Mouse (Mus musculus): ENCODE measurements around the gene Gpr176. TPM values are rescaled to one million over a fixed set of nuclear protein-coding genes. Genes with fewer than 3 reads are reported as not detected.

Gene Gpr176
- polyA plus RNA-seq, 1 experiment from 2014 or later, result 3.6 TPM

- no peak for ATAC-seq (ENCODE audit: low read depth)
- H3K9ac ChIP-seq, result no peak overlapping the region
- H3K4me3 ChIP-seq, result no peak overlapping the region
- H3K4me1 ChIP-seq (replicated peaks), result peaks cover 4% of the 10 kb centered on the region
- H3K27me3 ChIP-seq, result no peaks in the 10 kb centered on the region
- 92% methylated on average over 5 of the region's 5 CpGs for WGBS
- no peaks in the 10 kb centered on the region for H3K9me3 ChIP-seq
- H3K36me3 ChIP-seq, result no peaks in the 10 kb centered on the region; the same call in 1 of the 2 replicates
- no peak overlapping the region for H3K4me2 ChIP-seq
- no peak overlapping the region for H3K27ac ChIP-seq (replicated peaks)
Measured at GRCm38 (mm10) chr2:118399751-118400150, 26.5 kb upstream of the Gpr176 start.

DNA sequence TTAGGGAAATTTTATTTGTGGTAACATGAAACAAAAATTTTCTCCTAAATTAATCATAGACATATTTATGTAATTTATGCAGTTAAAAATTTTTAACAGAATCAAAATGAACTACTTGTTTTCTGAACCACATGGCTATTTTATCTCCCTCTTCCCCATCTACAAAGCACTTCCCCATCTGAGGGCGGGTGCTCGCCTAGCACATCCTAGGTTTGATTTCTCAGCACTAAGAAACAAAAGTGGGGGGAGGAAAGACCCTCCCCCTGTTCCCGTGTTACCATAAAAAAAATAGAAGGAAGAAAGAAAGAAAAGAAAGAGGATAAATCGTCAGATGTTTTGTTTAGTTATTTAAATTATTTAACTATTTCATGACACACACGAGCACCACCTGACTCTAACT, 18.0 kb upstream of the Gpr176 start:
- Histone ChIP-seq H3K27ac (replicated peaks) (no peak overlapping the region), H3K27me3 (no peaks in the 10 kb centered on the region), H3K9ac (no peak overlapping the region), H3K4me3 (no peak overlapping the region), H3K4me2 (no peak overlapping the region), H3K4me1 (replicated peaks) (peaks cover 20% of the 10 kb centered on the region), H3K9me3 (no peaks in the 10 kb centered on the region), H3K36me3 (no peaks in the 10 kb centered on the region)
- ATAC-seq (ENCODE audit: low read depth), result no peak
- 81% methylated on average over 5 of the region's 5 CpGs for WGBS

DNA sequence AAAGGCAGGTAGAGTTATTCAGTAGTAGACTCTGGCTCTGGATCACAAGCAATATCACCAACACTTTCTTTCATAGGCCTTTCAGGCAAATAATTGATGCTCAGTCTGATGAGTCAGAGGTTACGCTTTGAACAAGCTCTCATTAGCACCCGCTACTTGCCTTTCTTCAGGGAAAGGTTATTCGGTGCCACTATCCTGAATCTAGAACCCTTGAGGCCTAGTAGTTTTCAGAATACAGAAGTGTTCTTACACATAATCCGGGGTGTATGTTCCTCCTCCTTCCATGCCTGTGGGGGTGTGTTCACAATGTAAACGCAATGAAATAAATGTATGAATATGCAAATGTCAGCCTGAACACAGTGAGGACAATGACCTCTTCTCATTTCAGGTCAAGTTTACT, 16.9 kb upstream of the Gpr176 start:
- peak overlapping the region; percentile 64; the same call in 1 of the 2 replicates for H3K4me2 ChIP-seq
- no peaks in the 10 kb centered on the region for H3K36me3 ChIP-seq
- no peak for ATAC-seq (ENCODE audit: low read depth)
- H3K27ac ChIP-seq (replicated peaks), result no peak overlapping the region
- no peaks in the 10 kb centered on the region for H3K9me3 ChIP-seq
- WGBS, result 81% methylated on average over 5 of the region's 5 CpGs
- peaks cover 20% of the 10 kb centered on the region for H3K4me1 ChIP-seq (replicated peaks)
- no peak overlapping the region for H3K4me3 ChIP-seq
- no peaks in the 10 kb centered on the region for H3K27me3 ChIP-seq
- 0 out of 2 replicates have a peak overlapping the region, but pooled peaks have one; percentile 5 for H3K9ac ChIP-seq

DNA sequence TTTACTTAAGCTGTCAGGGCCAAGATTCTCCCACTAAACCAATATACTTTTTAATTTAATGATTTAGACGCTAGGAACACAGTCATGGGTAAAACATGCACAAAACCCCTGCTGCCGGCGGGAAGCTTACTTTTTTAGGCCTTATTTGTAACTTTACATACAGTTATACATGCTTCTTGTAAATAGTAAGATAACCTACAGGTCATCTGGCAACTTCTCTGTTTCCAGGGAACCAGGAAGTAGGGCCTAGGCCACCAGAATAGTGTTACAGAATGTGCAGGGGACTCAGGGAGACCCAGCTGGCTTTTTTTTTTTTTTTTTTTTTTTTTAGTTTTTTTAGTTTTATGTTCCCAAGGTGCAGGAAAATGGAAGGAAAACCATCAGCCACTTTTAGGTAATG, 16.4 kb upstream of the Gpr176 start:
- peaks cover 20% of the 10 kb centered on the region for H3K4me1 ChIP-seq (replicated peaks)
- H3K9me3 ChIP-seq, result no peaks in the 10 kb centered on the region
- no peak overlapping the region for H3K27ac ChIP-seq (replicated peaks)
- H3K9ac ChIP-seq, result no peak overlapping the region
- ATAC-seq (ENCODE audit: low read depth), result no peak
- peak overlapping the region; percentile 64 for H3K4me2 ChIP-seq
- H3K36me3 ChIP-seq, result no peaks in the 10 kb centered on the region
- H3K27me3 ChIP-seq, result no peaks in the 10 kb centered on the region
- H3K4me3 ChIP-seq, result peak overlapping the region; percentile 81; the same call in 1 of the 2 replicates
- WGBS, result 78% methylated on average over 3 of the region's 3 CpGs

DNA sequence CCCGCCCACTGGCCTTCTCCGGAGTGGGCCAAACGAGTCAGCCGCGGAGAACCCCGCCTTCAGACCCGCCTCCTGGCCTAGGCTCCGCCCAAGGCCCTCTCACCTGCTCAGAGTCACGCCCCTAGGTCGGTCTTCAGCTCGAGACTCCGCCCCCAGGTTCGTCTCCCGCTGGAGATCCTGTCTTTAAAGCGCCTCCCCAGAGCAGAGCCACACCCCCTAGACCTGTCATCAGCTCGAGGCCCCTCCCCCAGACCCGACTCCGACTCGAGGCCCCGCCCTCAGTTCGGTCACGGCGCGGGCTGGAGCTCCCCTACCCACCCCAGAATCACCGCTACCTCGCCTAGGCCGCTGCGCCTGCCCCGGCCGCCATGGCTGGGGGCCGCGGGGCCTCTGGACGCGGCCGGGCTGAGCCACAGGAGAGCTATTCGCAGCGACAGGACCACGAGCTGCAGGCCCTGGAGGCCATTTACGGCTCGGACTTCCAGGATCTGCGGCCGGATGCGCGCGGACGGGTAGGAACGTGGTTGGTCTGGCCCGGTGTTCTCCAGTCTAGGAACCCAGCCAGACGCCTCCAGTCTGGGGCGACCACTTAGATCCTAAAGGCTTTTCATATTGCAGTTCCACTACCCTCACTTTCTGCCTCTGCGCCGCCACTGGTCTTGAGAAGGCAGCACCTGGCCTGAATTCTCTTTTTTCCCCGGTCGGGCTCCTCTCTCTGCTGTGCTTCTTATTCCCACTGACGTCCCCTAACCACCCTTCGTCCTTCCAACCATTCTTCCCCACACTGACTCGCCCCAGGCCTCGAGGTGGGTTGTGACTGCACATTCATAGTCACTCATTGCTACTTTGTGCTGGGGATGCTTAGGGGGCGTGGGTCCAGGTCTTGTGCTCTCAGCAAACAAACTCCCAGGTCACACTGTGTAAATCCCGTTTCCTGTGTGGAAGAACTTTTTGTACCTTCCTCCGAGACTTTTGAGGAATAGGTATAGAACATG, 15.4 kb upstream of the Gpr176 start, which contains the start of gene Eif2ak4:
TSS of gene Eif2ak4 (plus strand) at position 278 of the 995 bp plus-strand sequence.
- H3K4me3 ChIP-seq, result peak within 1 kb of the TSS; percentile 81
- no peaks in the 10 kb centered on the region for H3K27me3 ChIP-seq
- peak; percentile 97 for ATAC-seq (ENCODE audit: low read depth)
- H3K9me3 ChIP-seq, result no peaks in the 10 kb centered on the region
- peaks cover 20% of the 10 kb centered on the region for H3K4me1 ChIP-seq (replicated peaks)
- peak within 1 kb of the TSS; percentile 92 for H3K9ac ChIP-seq
- peak within 1 kb of the TSS; percentile 64 for H3K4me2 ChIP-seq
- peak within 1 kb of the TSS; percentile 94 for H3K27ac ChIP-seq (replicated peaks)
- no peaks in the 10 kb centered on the region for H3K36me3 ChIP-seq
- 1% methylated on average over 61 of the region's 61 CpGs for WGBS

GRCm38 (mm10) chr2:118383387-118383786, 10.2 kb upstream of the Gpr176 start:
- Histone ChIP-seq H3K9me3 (no peaks in the 10 kb centered on the region), H3K4me2 (no peak overlapping the region), H3K4me3 (no peak overlapping the region), H3K27ac (replicated peaks) (no peak overlapping the region), H3K4me1 (replicated peaks) (peaks cover 6% of the 10 kb centered on the region; the same call in 1 of the 2 replicates), H3K27me3 (no peaks in the 10 kb centered on the region), H3K9ac (no peak overlapping the region), H3K36me3 (no peaks in the 10 kb centered on the region)
- WGBS, result 73% methylated on average over 5 of the region's 5 CpGs
- ATAC-seq (ENCODE audit: low read depth), result no peak

GRCm38 (mm10) chr2:118379756-118380155, 6.5 kb upstream of the Gpr176 start:
- Histone ChIP-seq H3K9ac (no peak overlapping the region), H3K27me3 (no peaks in the 10 kb centered on the region), H3K27ac (replicated peaks) (no peak overlapping the region), H3K4me2 (no peak overlapping the region), H3K4me1 (replicated peaks) (no peaks in the 10 kb centered on the region), H3K36me3 (no peaks in the 10 kb centered on the region), H3K9me3 (no peaks in the 10 kb centered on the region), H3K4me3 (no peak overlapping the region)
- 29% methylated on average over 1 of the region's 1 CpGs for WGBS
- no peak for ATAC-seq (ENCODE audit: low read depth)

GRCm38 (mm10) chr2:118375931-118376330, 2.7 kb upstream of the Gpr176 start:
- ATAC-seq (ENCODE audit: low read depth), result no peak
- Histone ChIP-seq H3K27me3 (peaks cover 15% of the 10 kb centered on the region), H3K27ac (replicated peaks) (no peak overlapping the region)

DNA sequence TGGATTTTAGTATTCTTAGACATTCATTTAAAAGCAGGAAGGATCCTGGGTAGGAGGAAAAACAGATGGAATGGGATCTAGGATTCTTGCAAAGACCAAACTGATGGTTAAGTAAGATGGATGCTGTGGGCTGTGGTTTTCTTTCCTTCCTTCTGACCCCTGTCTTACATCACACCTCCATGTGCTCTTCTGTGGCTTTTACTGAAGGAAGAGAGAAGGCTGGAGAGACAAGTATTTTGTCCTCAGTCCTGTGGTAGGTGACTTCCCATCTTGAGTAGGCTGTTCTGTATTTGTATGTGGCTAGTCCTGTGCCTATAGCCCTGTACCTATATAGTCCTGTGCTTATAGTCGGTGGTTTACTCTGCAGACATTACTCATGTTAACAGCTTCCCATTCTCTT, 2.3 kb upstream of the Gpr176 start:
- H3K36me3 ChIP-seq, result no peaks in the 10 kb centered on the region
- peaks cover 19% of the 10 kb centered on the region for H3K27me3 ChIP-seq
- peaks cover 20% of the 10 kb centered on the region for H3K4me1 ChIP-seq (replicated peaks)
- no peaks in the 10 kb centered on the region for H3K9me3 ChIP-seq
- no peak overlapping the region for H3K4me3 ChIP-seq
- WGBS, result 67% methylated on average over 1 of the region's 1 CpGs
- H3K9ac ChIP-seq, result no peak overlapping the region
- H3K4me2 ChIP-seq, result no peak overlapping the region
- H3K27ac ChIP-seq (replicated peaks), result no peak overlapping the region
- ATAC-seq (ENCODE audit: low read depth), result no peak

More at GRCm38 (mm10) chr2:118375931-118376330, 2.7 kb upstream of the Gpr176 start:
- H3K4me1 ChIP-seq (replicated peaks), result peaks cover 20% of the 10 kb centered on the region
- no peak overlapping the region for H3K4me3 ChIP-seq
- H3K4me2 ChIP-seq, result no peak overlapping the region
- no peak overlapping the region for H3K9ac ChIP-seq
- H3K9me3 ChIP-seq, result no peaks in the 10 kb centered on the region
- H3K36me3 ChIP-seq, result no peaks in the 10 kb centered on the region

DNA sequence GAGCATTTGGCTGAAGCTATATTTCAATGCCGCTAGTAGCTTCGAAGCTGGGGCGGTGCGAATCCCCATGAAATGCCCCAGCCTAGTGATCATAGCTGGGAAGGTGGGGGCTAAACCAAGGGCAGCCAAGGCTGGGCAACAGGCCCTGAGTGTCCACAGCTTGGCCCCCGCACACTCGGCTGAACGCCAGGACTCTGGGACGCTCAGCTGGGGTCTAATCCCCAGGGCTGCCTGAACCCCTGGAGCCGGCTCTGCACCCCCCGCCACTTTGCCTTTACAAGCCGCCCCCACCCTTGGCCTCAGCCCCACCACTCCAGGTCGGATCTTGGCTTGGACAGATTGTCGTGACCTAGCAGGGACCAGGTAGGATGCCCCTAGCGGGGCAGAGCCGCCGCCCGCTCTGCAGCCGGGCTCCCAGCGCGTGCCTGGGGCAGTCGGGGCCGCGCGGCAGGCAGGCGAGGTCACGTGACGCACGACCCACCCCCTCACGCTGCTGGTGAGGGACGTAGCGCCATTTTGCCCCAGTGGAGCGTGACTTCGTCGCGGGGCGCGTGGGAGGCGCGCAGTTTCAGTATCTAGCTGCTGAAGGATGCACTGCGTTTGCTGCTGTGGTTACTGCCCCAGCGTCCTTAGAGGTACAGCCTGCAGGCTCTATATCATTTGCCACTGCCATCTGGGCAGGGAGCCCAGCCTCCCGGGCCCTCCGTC, 507 bp upstream of the Gpr176 start:
- H3K9me3 ChIP-seq, result no peaks in the 10 kb centered on the region
- H3K4me1 ChIP-seq (replicated peaks), result peaks cover 20% of the 10 kb centered on the region
- peak overlapping the region; percentile 84 for H3K4me2 ChIP-seq
- peak overlapping the region; percentile 70 for H3K9ac ChIP-seq
- WGBS, result 2% methylated on average over 43 of the region's 43 CpGs
- peaks cover 31% of the 10 kb centered on the region for H3K27me3 ChIP-seq
- H3K27ac ChIP-seq (replicated peaks), result peak overlapping the region; percentile 73
- peak overlapping the region; percentile 48 for H3K4me3 ChIP-seq
- ATAC-seq (ENCODE audit: low read depth), result peak; percentile 94
- no peaks in the 10 kb centered on the region for H3K36me3 ChIP-seq

- 10% methylated on average over 11 of the region's 11 CpGs for WGBS
- Histone ChIP-seq H3K4me2 (peak overlapping the region; percentile 84), H3K4me1 (replicated peaks) (peaks cover 20% of the 10 kb centered on the region), H3K27ac (replicated peaks) (no peak overlapping the region), H3K4me3 (peak overlapping the region; percentile 48), H3K36me3 (no peaks in the 10 kb centered on the region), H3K9me3 (no peaks in the 10 kb centered on the region), H3K9ac (peak overlapping the region; percentile 70), H3K27me3 (peaks cover 31% of the 10 kb centered on the region)
- ATAC-seq (ENCODE audit: low read depth), result 0 out of 2 replicates have a peak, but pooled peaks have one; percentile 1
Measured at GRCm38 (mm10) chr2:118372561-118372900, 688 bp downstream of the Gpr176 start.

- ATAC-seq (ENCODE audit: low read depth), result no peak
- Histone ChIP-seq H3K27me3 (peaks cover 31% of the 10 kb centered on the region), H3K27ac (replicated peaks) (no peak overlapping the region), H3K9ac (no peak overlapping the region), H3K36me3 (no peaks in the 10 kb centered on the region), H3K4me3 (no peak overlapping the region), H3K4me2 (peak overlapping the region; percentile 84), H3K4me1 (replicated peaks) (peaks cover 20% of the 10 kb centered on the region), H3K9me3 (no peaks in the 10 kb centered on the region)
- WGBS, result 64% methylated on average over 1 of the region's 1 CpGs
Measured at GRCm38 (mm10) chr2:118371841-118372240, 1.4 kb downstream of the Gpr176 start.

Measured in neural tube, embryonic 13.5 days (tissue).